Mouse (Mus musculus): ENCODE results near the gene Kif3c. TPM values are rescaled to one million over a fixed set of nuclear protein-coding genes. Genes with fewer than 3 reads are reported as not detected.

The Kif3c gene
- polyA plus RNA-seq, 1 experiment = 15.1 TPM

GRCm38 (mm10) chr12:3364076-3364475 is 856 bp upstream of the Kif3c start:
- TF ChIP-seq POLR2A (IDR thresholded peaks at IDR 0.05; ENCODE audit: insufficient read depth, low read length) (no peak), EP300 (IDR thresholded peaks at IDR 0.05; ENCODE audit: insufficient read depth, low read depth, low read length) (no peak), CTCF (IDR thresholded peaks at IDR 0.05; ENCODE audit: low read depth, low read length) (no peak)
- no peak overlapping the region for H3K4me3 ChIP-seq (ENCODE audit: low read depth, low read length)
- no peaks in the 10 kb centered on the region for H3K36me3 ChIP-seq (ENCODE audit: control insufficient read depth, insufficient read depth, low read length, poor library complexity, severe bottlenecking)
- no peaks in the 10 kb centered on the region for H3K9me3 ChIP-seq (replicated peaks; ENCODE audit: control insufficient read depth, insufficient read depth, low read length, poor library complexity, severe bottlenecking)
- H3K4me1 ChIP-seq (ENCODE audit: control insufficient read depth, insufficient read depth, low read length) = peaks cover 1% of the 10 kb centered on the region
- no peak overlapping the region for H3K27ac ChIP-seq (ENCODE audit: insufficient read depth, low read length)
- H3K9ac ChIP-seq (ENCODE audit: low read depth, poor library complexity, severe bottlenecking) = no peak overlapping the region
- H3K27me3 ChIP-seq (ENCODE audit: control insufficient read depth, insufficient read depth, low read length, poor library complexity, severe bottlenecking) = no peaks in the 10 kb centered on the region

GRCm38 (mm10) chr12:3365449-3366189 is 687 bp downstream of the Kif3c start:
- Histone ChIP-seq H3K27me3 (ENCODE audit: control insufficient read depth, insufficient read depth, low read length, poor library complexity, severe bottlenecking) (no peaks in the 10 kb centered on the region), H3K9ac (ENCODE audit: low read depth, poor library complexity, severe bottlenecking) (peak overlapping the region; percentile 62), H3K4me3 (ENCODE audit: low read depth, low read length) (peak overlapping the region; percentile 87), H3K36me3 (ENCODE audit: control insufficient read depth, insufficient read depth, low read length, poor library complexity, severe bottlenecking) (no peaks in the 10 kb centered on the region), H3K27ac (ENCODE audit: insufficient read depth, low read length) (no peak overlapping the region), H3K9me3 (replicated peaks; ENCODE audit: control insufficient read depth, insufficient read depth, low read length, poor library complexity, severe bottlenecking) (no peaks in the 10 kb centered on the region), H3K4me1 (ENCODE audit: control insufficient read depth, insufficient read depth, low read length) (peaks cover 1% of the 10 kb centered on the region)
- TF ChIP-seq CTCF (IDR thresholded peaks at IDR 0.05; ENCODE audit: low read depth, low read length) (no peak), EP300 (IDR thresholded peaks at IDR 0.05; ENCODE audit: insufficient read depth, low read depth, low read length) (no peak), POLR2A (IDR thresholded peaks at IDR 0.05; ENCODE audit: insufficient read depth, low read length) (no peak)

- peak overlapping the region; percentile 62 for H3K9ac ChIP-seq (ENCODE audit: low read depth, poor library complexity, severe bottlenecking)
- H3K27me3 ChIP-seq (ENCODE audit: control insufficient read depth, insufficient read depth, low read length, poor library complexity, severe bottlenecking) = no peaks in the 10 kb centered on the region
- no peak for TF ChIP-seq POLR2A (IDR thresholded peaks at IDR 0.05; ENCODE audit: insufficient read depth, low read length)
- TF ChIP-seq CTCF (IDR thresholded peaks at IDR 0.05; ENCODE audit: low read depth, low read length) = no peak
- TF ChIP-seq EP300 (IDR thresholded peaks at IDR 0.05; ENCODE audit: insufficient read depth, low read depth, low read length) = no peak
- peaks cover 1% of the 10 kb centered on the region for H3K4me1 ChIP-seq (ENCODE audit: control insufficient read depth, insufficient read depth, low read length)
- no peaks in the 10 kb centered on the region for H3K9me3 ChIP-seq (replicated peaks; ENCODE audit: control insufficient read depth, insufficient read depth, low read length, poor library complexity, severe bottlenecking)
- no peak overlapping the region for H3K27ac ChIP-seq (ENCODE audit: insufficient read depth, low read length)
- H3K4me3 ChIP-seq (ENCODE audit: low read depth, low read length) = peak overlapping the region; percentile 87
- no peaks in the 10 kb centered on the region for H3K36me3 ChIP-seq (ENCODE audit: control insufficient read depth, insufficient read depth, low read length, poor library complexity, severe bottlenecking)
Measured at GRCm38 (mm10) chr12:3366190-3366956, 1.4 kb downstream of the Kif3c start.

- Histone ChIP-seq H3K27ac (ENCODE audit: insufficient read depth, low read length) (no peak overlapping the region), H3K9me3 (replicated peaks; ENCODE audit: control insufficient read depth, insufficient read depth, low read length, poor library complexity, severe bottlenecking) (no peaks in the 10 kb centered on the region), H3K9ac (ENCODE audit: low read depth, poor library complexity, severe bottlenecking) (no peak overlapping the region), H3K4me1 (ENCODE audit: control insufficient read depth, insufficient read depth, low read length) (peaks cover 1% of the 10 kb centered on the region), H3K36me3 (ENCODE audit: control insufficient read depth, insufficient read depth, low read length, poor library complexity, severe bottlenecking) (no peaks in the 10 kb centered on the region), H3K27me3 (ENCODE audit: control insufficient read depth, insufficient read depth, low read length, poor library complexity, severe bottlenecking) (no peaks in the 10 kb centered on the region), H3K4me3 (ENCODE audit: low read depth, low read length) (no peak overlapping the region)
- no peak for TF ChIP-seq CTCF (IDR thresholded peaks at IDR 0.05; ENCODE audit: low read depth, low read length)
- TF ChIP-seq EP300 (IDR thresholded peaks at IDR 0.05; ENCODE audit: insufficient read depth, low read depth, low read length) = no peak
- no peak for TF ChIP-seq POLR2A (IDR thresholded peaks at IDR 0.05; ENCODE audit: insufficient read depth, low read length)
Measured at GRCm38 (mm10) chr12:3366957-3367260, 2.0 kb downstream of the Kif3c start.

GRCm38 (mm10) chr12:3368771-3369170 is 3.8 kb downstream of the Kif3c start:
- H3K27me3 ChIP-seq (ENCODE audit: control insufficient read depth, insufficient read depth, low read length, poor library complexity, severe bottlenecking) = no peaks in the 10 kb centered on the region

More at GRCm38 (mm10) chr12:3368771-3369170, 3.8 kb downstream of the Kif3c start:
- Histone ChIP-seq H3K4me1 (ENCODE audit: control insufficient read depth, insufficient read depth, low read length) (peaks cover 1% of the 10 kb centered on the region), H3K27ac (ENCODE audit: insufficient read depth, low read length) (no peak overlapping the region), H3K9me3 (replicated peaks; ENCODE audit: control insufficient read depth, insufficient read depth, low read length, poor library complexity, severe bottlenecking) (no peaks in the 10 kb centered on the region), H3K36me3 (ENCODE audit: control insufficient read depth, insufficient read depth, low read length, poor library complexity, severe bottlenecking) (no peaks in the 10 kb centered on the region), H3K4me3 (ENCODE audit: low read depth, low read length) (no peak overlapping the region), H3K9ac (ENCODE audit: low read depth, poor library complexity, severe bottlenecking) (no peak overlapping the region)
- TF ChIP-seq CTCF (IDR thresholded peaks at IDR 0.05; ENCODE audit: low read depth, low read length) (no peak), POLR2A (IDR thresholded peaks at IDR 0.05; ENCODE audit: insufficient read depth, low read length) (no peak), EP300 (IDR thresholded peaks at IDR 0.05; ENCODE audit: insufficient read depth, low read depth, low read length) (no peak)

Data from ES-Bruce4 (cell line).